Mouse (Mus musculus) splenic B cell, adult 2 months (primary cell): Measurements from ENCODE around the gene Hsd17b2.

ENCODE experiments used
- DNase-seq: peaks from one replicate; pipeline ENCODE4 v3.0.0-alpha.2; 2011; ENCODE audit warnings: low read depth, low spot score
- H3K27me3 ChIP-seq: 2 replicates; pipeline ENCODE4 v1.6.1; 2012; ENCODE audit warnings: mild to moderate bottlenecking, low read length, moderate library complexity, mixed read lengths; ENCODE audit not compliant: control insufficient read depth, poor library complexity, insufficient read depth, severe bottlenecking
- H3K36me3 ChIP-seq: 2 replicates; pipeline ENCODE4 v1.6.1; 2012; ENCODE audit warnings: mild to moderate bottlenecking, low read length, moderate library complexity, mixed read lengths; ENCODE audit not compliant: control insufficient read depth, poor library complexity, insufficient read depth, severe bottlenecking

Gene Hsd17b2

DNA sequence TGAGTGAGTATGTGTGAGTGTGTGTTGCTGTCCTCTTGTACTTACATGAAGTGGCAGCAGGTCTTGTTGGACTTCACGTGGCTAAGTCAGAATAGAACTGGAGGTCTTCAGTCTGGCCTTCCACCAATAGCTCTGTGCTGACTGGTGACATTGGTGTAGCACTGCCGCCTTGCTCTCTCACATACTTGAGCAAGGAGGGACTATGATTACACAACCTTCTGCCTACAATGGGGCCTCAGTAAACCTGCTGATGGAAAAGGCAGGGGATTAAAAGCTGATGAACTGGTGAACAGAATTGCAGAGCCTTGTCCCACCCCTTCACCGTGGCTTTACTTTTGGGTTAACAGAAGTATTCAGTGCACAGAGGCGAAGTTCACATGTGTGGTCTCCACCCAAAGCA, 9.6 kb upstream of the Hsd17b2 start:
- no peak for DNase-seq
- Histone ChIP-seq H3K27me3 (no peaks in the 10 kb centered on the region), H3K36me3 (no peaks in the 10 kb centered on the region)

DNA sequence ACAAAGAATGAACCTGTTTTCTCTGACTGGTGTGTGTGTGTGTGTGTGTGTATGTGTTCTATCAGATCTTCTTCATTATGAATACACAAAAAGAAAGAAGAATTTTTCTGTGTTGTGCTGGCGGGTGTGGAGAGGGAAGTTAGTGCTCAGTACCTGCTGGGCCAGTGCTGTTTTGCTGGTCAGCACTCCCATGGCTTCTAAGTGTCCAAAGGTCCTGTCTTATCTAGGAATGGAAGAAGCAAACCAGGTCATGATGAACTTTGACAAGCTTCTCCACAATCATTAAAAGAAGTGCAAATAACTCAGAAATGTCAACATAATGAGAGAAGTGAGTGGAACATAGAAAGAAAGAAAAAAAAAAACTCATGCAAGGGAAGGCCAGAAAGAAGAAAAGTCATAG, 6.1 kb upstream of the Hsd17b2 start:
- H3K36me3 ChIP-seq: no peaks in the 10 kb centered on the region
- H3K27me3 ChIP-seq: no peaks in the 10 kb centered on the region
- no peak for DNase-seq

DNA sequence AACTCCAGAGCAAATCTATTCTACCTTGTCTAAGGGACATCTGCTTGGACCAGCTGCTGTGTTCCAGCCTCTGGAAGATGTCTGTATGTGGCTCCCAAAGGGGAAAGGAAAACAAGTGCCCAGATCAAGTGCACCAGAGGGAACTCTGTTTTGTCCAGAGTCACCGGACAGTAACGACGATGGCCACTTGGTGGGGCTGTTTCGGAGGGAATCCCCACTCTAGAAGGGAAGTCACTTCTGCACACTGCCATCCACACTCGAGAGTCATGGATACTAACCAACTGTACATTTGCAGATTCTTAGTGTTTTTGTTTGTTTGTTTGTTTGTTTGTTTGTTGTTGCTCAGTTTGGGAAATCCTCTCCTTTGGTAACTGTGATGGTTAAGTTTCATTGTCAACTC, 4.5 kb upstream of the Hsd17b2 start:
- no peak for DNase-seq
- Histone ChIP-seq H3K27me3 (no peaks in the 10 kb centered on the region), H3K36me3 (no peaks in the 10 kb centered on the region)

DNA sequence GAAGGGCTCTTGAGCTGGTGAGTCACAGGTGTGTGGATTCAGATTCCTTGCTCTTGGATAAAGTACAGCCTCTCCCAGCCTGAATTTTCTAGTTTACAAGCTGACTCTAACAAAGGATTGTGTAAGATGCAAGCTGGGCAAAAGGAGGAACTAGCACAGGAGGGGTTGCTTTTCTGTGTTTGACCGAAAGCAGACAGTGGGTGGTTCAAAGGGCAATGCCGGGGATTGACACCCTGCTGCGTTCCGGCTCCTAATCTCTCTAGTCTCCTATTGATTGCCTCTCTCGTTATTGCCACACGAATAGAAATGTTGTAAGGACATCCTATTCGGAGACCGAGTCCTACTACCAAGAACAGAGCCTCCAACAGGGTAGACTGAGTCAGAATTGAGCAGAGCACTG, 1.0 kb upstream of the Hsd17b2 start:
- H3K27me3 ChIP-seq: no peaks in the 10 kb centered on the region
- no peak for DNase-seq
- no peaks in the 10 kb centered on the region for H3K36me3 ChIP-seq

DNA sequence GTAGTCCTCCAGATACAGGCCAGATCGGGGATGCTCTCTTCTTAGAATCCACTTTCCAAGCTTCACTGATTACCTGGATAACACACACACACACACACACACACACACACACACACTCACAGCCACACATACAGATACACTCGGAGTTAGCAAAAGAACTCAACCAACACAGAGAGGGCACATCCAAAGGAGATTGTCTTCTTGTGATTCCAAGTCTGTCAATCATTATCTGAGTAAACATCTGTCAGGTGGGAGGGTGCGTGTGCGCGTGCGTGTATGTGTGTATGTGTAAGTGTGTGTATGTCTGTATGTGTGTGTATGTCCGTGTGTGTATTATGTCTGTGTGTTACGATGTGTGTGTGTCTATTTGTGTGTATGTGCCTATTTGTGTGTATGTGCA, 458 bp upstream of the Hsd17b2 start:
- no peak for DNase-seq
- Histone ChIP-seq H3K27me3 (no peaks in the 10 kb centered on the region), H3K36me3 (no peaks in the 10 kb centered on the region)

DNA sequence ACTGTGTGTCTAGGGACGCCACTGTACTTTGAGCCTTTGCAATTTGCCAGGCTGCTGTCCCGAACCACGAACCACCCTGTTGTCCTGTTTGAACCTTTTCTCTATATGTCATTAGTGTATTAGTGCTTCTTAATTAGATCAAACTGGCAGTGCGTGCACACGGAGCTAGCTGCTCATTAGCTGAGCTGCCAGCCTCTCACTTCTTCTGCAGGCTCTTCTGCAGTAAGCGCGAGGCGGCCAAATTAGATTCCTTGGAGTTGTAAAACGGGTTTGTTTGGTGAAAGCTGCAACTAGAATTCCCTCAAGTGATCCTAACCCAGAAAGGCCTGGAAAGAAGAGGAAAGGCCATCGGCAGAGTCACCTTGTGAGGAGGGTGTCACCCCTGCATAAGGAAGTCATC, 997 bp downstream of the Hsd17b2 start:
- no peaks in the 10 kb centered on the region for H3K27me3 ChIP-seq
- H3K36me3 ChIP-seq: no peaks in the 10 kb centered on the region
- no peak for DNase-seq

DNA sequence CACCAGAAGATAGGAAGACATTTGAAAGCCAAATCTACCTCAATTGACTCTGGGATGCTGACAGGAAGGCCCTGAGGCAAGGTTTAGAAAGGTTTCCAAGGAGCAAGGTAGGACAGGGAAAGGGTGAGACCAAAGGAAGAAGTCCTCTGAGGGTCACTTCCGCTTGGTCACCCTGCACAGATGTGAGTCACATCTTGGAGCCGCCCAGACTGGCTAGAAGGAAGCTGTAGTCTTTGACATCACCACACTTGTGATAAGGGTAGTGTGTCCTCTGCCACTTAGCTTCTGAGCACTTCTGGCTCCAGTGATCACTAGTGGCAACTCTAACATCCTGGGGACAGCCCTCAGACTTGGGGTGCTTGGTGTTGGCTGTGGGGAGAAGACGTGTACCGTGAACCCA, 4.4 kb downstream of the Hsd17b2 start:
- H3K36me3 ChIP-seq: no peaks in the 10 kb centered on the region
- DNase-seq: no peak
- H3K27me3 ChIP-seq: no peaks in the 10 kb centered on the region; the same call in 1 of the 2 replicates

DNA sequence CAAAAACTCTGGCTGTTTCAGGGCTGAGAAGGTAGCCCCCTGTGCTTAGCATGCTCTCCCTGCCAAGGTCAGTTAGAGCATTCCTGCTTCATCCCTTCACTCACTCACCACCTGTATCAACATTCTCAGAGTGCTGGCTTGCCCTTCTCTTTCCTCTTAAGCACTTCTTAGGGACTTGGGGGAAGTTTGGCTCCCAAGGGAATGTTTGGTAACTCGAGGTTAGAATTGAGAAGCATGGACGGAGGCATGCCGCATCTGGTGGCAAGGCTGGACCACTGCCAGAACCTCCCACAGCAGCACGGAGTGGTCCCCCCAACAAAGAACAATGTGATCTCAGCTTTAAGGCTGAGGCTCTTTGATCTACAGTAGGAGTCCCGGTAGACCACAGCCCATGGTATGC, 10.5 kb downstream of the Hsd17b2 start:
- H3K36me3 ChIP-seq: no peaks in the 10 kb centered on the region
- no peak for DNase-seq

DNA sequence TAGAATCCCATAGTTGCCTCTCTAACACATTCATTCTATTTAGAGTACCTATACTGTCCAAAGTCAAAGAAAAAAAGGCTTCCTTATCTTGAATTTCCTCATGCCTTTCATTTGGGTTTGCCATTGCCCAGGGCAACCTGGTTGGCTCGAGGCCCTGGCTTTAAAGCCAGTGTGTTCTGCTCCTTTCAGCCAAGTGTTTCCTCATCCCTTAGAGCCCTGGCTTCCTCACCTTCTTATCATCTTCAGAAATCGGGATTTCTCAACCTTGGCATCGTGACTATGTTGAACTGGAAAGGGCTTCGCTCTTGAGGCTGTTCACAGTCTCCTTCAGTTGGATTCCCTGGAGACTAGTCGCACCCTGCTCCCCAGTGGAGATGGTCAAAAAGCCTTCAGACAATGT, 12.9 kb downstream of the Hsd17b2 start:
- Histone ChIP-seq H3K36me3 (no peaks in the 10 kb centered on the region), H3K27me3 (no peaks in the 10 kb centered on the region; the same call in 1 of the 2 replicates)
- no peak for DNase-seq

More for the DNA sequence above, 10.5 kb downstream of the Hsd17b2 start:
- no peaks in the 10 kb centered on the region; the same call in 1 of the 2 replicates for H3K27me3 ChIP-seq

DNA sequence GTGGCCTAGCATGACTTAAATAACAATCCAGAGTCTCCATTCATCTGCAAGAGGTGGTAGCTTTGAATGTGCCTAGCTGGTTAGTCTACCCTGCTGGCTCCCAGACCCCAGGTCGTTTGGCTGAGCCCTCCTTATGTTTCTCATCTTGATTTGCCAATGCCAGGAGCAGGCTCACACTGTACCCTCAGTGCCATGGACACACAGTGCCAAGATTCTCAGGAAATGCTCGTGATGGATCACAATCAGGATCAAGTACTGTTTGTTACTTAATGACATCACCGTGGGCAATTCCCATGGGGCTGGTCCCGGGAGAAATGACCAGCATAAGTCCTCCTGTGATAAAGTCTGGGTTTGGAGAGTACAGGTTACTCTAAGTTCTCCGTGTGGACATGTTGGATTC, 14.2 kb downstream of the Hsd17b2 start:
- DNase-seq: no peak
- Histone ChIP-seq H3K27me3 (no peaks in the 10 kb centered on the region), H3K36me3 (no peaks in the 10 kb centered on the region)

DNA sequence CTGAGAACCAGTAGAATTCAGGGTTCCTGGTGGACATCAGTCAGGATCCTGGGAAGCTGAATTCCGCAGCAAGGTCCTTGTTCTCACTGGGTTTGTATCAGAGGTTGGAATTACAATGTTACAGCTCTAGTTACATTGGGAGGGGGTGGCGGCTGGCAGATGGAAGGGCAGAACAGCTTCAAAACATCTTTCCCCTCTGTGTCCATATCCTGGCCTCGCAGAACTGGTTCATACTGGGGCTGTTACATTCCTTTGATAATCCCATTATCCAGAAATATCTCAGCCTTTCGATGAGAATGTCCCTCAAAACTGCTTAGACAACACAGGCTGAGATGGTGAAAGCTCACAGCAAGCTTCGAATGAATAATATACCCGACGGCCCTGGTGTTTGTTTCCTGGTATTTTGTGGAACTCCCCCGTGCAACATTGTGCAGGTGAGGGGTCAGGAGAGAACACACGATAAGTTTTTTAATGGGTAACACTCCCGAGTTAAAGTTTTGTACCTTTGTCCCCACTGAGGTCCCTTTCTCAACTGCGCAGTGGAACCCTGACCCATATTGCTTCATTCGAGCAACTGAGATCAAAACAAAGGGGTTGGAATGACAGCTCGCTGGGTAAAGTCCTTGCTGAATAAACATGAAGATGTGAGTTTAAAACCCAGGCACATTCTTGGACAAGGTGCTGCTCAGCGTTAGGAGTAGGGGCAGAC, 16.6 kb downstream of the Hsd17b2 start:
- DNase-seq: no peak
- Histone ChIP-seq H3K36me3 (no peaks in the 10 kb centered on the region), H3K27me3 (no peaks in the 10 kb centered on the region)

DNA sequence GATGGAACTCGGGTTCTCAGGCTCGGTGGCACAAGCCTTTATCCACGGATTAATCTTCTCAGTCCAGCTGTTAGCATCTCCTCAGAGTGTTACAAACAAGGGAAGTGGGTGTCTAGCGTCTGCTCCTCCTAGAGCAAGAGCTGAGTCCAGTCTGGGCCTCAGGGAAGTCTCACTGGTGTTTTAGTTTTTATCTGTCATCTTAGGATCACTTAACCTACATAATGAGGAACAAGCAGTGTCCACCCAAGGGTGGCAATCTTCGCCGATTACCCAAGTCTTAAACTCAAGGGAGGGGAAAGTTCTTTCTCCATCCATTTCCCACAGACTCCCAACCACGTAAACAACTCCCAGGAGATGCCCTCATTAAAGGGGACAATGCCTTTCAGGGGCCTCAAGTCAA, 24.8 kb downstream of the Hsd17b2 start:
- no peaks in the 10 kb centered on the region for H3K36me3 ChIP-seq
- DNase-seq: no peak
- H3K27me3 ChIP-seq: no peaks in the 10 kb centered on the region

DNA sequence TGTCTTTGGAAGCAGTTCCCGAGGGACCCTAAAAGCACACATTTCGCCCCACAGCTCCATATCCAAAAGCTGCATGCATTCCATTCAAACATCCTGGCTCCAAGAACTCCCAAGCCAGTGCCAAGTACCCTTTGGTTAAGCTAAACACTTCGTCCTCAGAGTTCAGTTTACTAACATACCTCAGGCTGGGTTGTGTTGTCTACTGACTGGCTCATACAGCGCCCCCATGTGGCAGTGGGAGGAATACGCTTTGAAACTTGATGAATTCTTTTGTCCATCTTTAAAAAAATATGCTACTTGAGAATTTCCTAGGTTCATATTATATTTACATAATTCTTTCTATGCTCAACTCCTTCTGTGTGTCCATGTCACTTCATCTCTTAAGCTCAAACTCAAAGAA, 25.9 kb downstream of the Hsd17b2 start:
- DNase-seq: peak; percentile 2
- H3K27me3 ChIP-seq: no peaks in the 10 kb centered on the region
- H3K36me3 ChIP-seq: no peaks in the 10 kb centered on the region

DNA sequence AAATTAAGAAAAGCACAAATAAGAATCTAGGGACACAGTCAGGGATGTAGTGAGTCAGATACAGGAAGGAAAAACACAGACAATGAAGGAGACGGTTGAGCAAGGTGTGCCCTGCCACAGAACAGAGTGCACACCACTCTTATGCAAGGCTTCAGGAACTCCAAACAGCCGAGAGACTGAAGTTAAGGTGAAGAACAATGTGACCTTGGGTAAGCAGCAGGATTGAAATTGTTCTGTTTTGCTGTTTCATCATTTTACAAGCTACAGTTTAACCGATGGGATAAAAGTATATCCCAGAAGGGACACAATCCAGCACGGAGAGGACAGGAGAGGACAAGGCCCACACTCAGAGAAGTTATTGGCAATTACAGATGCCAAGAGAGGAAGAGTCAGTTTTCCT, 26.5 kb downstream of the Hsd17b2 start:
- no peaks in the 10 kb centered on the region for H3K27me3 ChIP-seq
- no peak for DNase-seq
- no peaks in the 10 kb centered on the region for H3K36me3 ChIP-seq

DNA sequence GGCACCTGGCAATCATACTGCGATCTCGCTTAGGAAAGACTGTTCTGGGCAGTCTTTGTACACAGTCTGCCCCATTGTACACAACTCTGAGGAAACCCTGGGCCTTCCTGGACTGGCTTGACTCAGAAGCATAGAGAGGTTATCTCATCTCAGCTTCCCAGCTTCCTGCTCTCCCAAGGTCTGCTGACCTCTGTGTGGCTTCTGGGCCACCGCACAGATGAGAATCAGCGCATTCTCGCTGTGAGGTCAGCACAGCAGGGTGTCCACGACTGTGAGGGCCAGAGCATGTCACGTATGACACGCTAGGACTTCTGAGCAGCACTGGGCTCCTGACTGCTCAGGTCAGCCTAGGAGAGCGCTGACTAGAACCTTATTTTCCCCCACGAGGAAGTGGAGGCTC, 29.3 kb downstream of the Hsd17b2 start:
- Histone ChIP-seq H3K36me3 (no peaks in the 10 kb centered on the region), H3K27me3 (no peaks in the 10 kb centered on the region)
- no peak for DNase-seq

DNA sequence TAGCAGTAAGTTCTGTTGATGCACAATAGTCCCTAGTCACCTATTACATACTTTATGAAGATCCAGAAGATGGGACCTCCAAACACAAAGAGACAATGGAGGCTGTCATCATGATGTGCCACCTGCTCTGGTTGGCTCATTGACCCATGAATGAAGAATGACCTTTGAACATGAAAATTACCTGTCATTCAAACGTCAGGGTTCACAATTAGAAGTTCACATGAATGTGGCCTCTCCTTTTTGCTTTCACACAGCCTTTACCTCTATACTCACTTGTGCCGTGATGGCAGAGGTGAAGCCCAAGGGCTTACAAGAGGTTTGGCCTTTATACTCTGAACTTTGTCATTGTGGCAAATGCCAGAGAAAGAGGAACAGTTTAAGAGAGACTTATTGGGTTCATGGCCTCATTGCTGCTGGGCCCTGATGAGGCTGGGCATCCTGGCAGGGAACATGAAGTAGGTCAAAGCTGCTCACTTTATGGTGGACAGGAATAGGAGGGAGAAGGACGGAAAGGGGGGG, 35.0 kb downstream of the Hsd17b2 start:
- no peak for DNase-seq
- no peaks in the 10 kb centered on the region for H3K36me3 ChIP-seq
- H3K27me3 ChIP-seq: no peaks in the 10 kb centered on the region
